Mouse (Mus musculus): ENCODE results near the gene Cc2d1a. TPM values are rescaled to one million over a fixed set of nuclear protein-coding genes. Genes with fewer than 3 reads are reported as not detected.

The Cc2d1a gene
- total RNA-seq, 2 experiments from 2014 or later = 30.6 to 31.7 TPM

DNA sequence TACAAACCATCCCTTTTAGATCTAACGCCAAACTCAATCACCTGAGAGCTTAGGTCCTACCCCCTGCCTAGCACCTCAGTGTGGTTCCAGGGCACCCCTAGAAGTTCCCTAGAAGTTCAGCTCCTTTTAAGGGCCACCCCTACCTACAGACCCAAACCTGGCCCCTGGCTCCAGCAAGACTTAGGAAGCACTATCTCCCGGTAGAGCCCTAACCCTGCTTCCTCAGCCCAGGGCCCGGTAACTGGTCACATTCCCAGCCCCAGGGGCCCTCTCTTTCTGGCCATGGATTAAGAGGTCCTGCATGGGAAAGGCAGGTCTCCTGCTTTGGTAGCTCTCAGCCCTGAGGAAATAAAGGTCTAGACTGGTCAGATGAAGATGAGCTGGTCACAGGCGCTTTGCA lies 32.2 kb upstream of the Cc2d1a start:
- DNase-seq (ENCODE audit: low spot score in 2 of 2) = no peak

DNA sequence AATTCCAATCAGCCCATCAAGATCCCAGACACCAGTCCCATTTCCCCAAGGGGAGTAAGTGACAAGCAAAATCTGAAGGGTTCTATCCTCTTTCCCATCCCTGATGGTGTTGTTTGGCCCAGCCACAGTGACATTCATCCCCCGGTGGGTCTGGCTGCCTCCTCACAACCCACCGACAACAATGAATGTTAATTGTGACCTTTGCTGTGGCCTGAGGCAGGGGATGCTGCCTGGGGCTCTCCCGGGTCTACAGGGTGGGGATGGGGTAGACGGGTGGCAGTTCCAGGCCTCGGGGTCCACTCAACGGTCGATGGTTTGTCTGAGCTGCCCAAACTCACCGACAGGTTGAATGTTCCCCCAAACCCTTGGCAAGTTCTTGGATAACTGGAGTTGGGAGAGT lies 30.9 kb upstream of the Cc2d1a start:
- DNase-seq (ENCODE audit: low spot score in 2 of 2) = no peak

DNA sequence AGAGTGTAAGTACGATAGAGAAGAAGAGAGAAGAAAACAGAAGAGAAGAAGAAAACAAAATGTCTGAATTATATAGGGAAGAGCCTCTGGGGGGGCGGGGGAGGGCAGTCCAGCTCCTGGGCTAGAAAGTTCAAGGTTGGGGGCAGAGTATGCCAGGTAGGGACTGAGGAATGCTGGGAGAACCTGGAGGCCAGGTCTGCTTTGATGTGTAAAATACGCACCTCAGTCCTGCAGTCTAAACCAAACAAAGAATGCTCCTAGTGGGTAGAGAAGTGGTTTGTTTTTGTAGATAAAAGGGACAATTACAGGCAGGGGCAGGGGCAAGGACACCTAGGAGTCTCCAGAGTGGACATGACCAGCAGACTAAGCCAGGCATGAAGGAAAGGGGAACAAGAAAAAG lies 29.7 kb upstream of the Cc2d1a start:
- no peak for DNase-seq (ENCODE audit: low spot score in 2 of 2)

- DNase-seq (ENCODE audit: low spot score in 2 of 2) = no peak
Measured at GRCm38 (mm10) chr8:84176560-84176959, 28.8 kb upstream of the Cc2d1a start.

- DNase-seq (ENCODE audit: low spot score in 2 of 2) = no peak
Measured at GRCm38 (mm10) chr8:84173861-84174260, 26.1 kb upstream of the Cc2d1a start.

- DNase-seq (ENCODE audit: low spot score in 2 of 2) = no peak
Measured at GRCm38 (mm10) chr8:84170096-84170495, 22.4 kb upstream of the Cc2d1a start.

GRCm38 (mm10) chr8:84167696-84168095 lies 20.0 kb upstream of the Cc2d1a start:
- no peak for DNase-seq (ENCODE audit: low spot score in 2 of 2)

DNA sequence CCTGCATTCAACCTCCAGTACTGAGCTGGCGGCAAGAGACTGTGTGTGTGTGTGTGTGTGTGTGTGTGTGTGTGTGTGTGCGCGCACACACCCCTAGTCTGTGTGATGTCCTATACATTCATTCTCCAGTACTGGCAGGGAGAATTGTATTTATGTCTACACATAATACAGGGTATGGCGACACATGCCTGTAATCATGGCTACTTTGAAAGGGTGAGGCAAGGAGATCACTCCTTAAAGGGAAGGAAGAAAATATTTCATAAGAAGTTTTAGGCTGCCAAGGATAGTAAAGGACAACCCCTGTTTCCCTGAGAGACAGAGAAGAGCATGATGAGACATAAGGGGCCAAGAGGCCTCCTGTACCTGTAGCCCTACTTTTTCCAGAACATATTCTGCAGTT lies 9.9 kb upstream of the Cc2d1a start:
- DNase-seq (ENCODE audit: low spot score in 2 of 2) = no peak

DNA sequence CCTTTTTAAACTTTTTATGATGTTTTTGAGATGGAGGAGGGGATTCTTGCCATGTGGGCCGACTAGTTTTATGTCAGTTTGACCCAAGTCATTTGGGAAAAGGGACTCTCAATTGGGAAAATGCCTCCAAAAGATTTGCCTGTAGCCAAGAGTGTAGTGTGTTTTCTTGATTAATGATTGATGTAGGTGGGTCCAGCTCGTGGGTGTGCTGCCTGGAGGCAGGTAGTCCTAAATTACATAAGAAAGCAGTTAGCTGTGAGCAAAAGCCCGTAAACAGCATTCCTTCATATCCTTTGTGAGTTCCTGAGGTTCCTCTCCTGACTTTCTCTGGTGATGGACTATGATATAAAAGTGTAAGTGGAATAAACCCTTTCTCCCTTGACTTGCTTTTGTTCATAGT lies 1.4 kb upstream of the Cc2d1a start:
- DNase-seq (ENCODE audit: low spot score in 2 of 2) = no peak

- no peak for DNase-seq (ENCODE audit: low spot score in 2 of 2)
Measured at GRCm38 (mm10) chr8:84148531-84148850, 755 bp upstream of the Cc2d1a start.

DNA sequence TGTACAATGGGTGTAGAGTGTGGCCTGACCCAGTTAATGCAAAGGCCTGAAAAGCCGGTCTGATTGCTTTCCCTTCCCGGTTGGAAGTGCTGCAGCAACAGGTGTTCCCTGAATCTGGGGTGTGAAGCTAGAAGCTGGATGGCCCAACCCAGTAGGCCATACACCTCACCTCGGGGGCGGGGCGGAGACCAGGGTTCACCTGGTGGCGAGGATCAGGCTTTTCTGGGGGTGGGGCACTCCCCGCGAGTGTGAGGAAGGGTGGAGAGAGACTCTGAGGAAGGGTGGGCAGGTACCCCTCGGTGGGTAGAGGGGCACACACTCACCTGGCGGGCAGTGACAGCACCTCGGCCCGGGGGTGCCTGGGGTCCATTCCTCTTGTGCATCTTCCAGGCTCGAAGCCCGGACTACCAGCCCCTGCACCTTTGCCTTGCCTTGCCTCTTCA lies 391 bp downstream of the Cc2d1a start:
- no peak for DNase-seq (ENCODE audit: low spot score in 2 of 2)

DNA sequence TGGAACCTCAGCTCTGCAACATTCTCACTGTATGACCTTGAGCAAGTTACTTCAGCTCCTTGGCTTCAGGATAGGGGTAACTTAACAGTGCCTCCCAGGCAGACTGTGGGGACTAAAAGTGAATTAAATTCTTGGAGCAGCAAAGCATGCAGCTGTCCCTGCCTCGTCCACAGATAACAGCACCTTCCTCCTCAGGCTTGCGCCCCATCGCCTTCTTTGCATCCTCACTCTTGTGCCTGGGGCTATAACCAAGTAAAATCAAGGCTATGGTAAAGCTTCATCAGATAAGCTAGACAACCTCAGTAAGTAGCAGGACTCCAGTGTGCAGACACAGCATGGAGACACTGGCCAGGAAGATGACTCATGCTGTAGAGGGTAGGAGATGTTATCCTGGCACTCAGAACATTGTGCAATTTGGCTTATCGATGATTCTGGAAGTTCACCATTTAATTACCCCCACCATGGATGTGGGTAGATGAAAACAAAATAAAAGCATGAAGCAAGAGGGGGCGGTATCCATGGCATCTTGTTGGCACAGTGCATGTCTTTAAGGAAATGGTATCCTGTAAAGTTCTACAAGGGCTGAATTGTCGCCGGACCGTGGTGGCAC lies 3.0 kb downstream of the Cc2d1a start:
- no peak for DNase-seq (ENCODE audit: low spot score in 2 of 2)

DNA sequence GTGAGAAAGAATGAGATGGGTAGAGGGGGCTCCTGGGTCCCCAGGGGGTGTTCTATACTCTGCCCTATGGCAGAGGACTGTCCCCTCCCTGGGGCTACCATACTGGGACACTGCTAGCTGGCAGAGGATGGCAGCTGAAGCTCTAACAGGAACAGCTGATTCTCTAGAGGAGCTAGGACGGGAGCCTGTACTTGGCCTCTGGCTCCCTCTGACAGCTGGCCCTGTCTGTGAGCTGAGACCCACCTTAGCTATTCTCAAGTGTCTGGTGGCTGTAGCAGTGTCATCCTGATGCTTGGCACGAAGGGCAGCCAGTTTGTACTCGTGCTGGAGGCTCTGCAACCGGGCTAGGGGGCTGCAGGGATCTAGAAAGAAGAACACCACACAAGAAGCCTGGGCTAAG lies 6.9 kb downstream of the Cc2d1a start:
- no peak for DNase-seq (ENCODE audit: low spot score in 2 of 2)

- no peak for DNase-seq (ENCODE audit: low spot score in 2 of 2)
Measured at GRCm38 (mm10) chr8:84137848-84138247, 9.9 kb downstream of the Cc2d1a start.

GRCm38 (mm10) chr8:84132225-84132624 lies 15.5 kb downstream of the Cc2d1a start:
- DNase-seq (ENCODE audit: low spot score in 2 of 2) = no peak

GRCm38 (mm10) chr8:84130806-84131205 lies 16.9 kb downstream of the Cc2d1a start:
- no peak for DNase-seq (ENCODE audit: low spot score in 2 of 2)

DNA sequence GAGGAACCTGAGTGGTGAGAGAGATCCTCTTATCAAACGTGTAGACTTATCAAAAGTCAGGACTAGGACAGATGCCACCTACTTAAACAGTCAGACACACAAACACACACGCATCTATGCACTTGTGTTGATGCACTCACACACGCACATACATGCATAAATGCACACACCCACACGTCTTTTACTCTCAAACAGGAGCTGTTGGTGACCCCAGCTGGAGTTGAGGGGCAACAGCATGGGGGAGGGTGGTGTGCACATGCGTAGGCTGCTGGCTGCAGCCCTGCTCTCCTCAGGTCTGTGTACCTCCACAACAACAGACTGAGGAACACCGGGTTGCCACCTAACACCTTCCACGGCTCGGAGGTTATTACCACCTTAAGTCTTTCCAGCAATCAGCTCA lies 19.5 kb downstream of the Cc2d1a start:
- no peak for DNase-seq (ENCODE audit: low spot score in 2 of 2)

- DNase-seq (ENCODE audit: low spot score in 2 of 2) = no peak
Measured at GRCm38 (mm10) chr8:84127202-84127901, 20.4 kb downstream of the Cc2d1a start.

- DNase-seq (ENCODE audit: low spot score in 2 of 2) = no peak
Measured at GRCm38 (mm10) chr8:84126742-84127141, 21.0 kb downstream of the Cc2d1a start.

DNA sequence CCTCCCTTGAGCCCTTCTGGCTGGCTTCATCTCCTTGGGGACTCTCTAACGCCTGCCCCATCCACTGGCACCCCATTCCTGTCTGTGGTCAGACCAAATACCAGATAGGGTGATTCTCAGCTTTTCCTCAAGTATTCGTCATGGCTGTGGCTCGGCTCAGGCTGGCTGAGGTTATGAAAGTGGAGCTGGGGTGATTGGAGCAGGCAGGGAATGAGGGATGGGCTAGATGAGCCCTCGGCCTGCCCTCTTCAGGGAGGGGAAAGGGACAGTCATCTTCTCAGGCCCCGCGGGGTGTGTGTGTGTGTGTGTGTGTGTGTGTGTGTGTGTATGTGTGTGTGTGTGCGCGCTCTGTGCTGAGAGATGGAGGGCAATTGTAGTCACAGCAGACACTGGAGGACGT lies 22.1 kb downstream of the Cc2d1a start, which contains the start of gene Podnl1:
Gene Podnl1 (plus strand): TSS at position 334 of the 400 bp plus-strand sequence.
- DNase-seq (ENCODE audit: low spot score in 2 of 2) = peak in 1 of 2 experiments; percentile 26

DNA sequence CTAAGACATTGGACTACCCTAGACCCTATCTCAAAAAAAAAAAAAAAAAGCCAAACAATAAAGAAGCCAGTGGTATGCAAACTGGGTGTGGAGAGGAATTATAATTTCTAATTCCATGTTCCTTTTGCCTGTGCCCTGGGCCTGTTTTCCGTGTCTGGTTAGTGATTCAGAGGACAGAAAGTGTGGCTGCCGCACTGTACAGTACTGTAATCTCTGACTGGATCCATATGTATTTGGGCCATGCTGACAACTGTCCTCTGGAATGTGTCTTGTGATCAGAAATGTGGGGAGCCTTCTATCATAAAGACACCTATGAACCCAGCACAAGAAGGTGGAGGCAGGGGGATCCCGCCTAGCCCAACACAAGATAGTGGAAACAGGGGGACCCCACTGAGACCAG lies 25.6 kb downstream of the Cc2d1a start:
- DNase-seq (ENCODE audit: low spot score in 2 of 2) = no peak

DNA sequence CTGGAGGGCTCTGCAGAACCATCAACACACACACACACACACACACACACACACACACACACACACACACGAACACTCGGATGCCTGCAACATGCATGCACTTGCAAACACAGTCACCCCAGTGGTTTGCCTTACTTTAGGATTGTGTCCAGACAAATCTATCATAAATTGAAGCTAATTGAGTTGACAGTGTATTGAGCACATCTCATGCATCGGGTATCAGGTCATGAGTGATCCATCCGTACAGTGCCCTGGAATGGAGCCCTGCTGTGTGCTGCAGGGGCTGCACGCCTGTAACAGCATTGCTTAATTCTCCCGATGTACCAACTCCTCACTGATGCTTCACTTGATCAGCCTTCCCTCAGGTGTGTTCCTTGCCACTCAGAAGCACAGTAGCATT lies 32.1 kb downstream of the Cc2d1a start:
- DNase-seq (ENCODE audit: low spot score in 2 of 2) = no peak
